Mouse (Mus musculus) CH12.LX (cell line): ENCODE results near the gene Tnik. TPM values are rescaled to one million over a fixed set of nuclear protein-coding genes. Genes with fewer than 3 reads are reported as not detected.

Experiments
- DNase-seq: peaks from one replicate; pipeline ENCODE4 v3.0.0-alpha.2; 2013; ENCODE audit errors: extremely low read depth
- H3K27ac ChIP-seq: 2 replicates; pipeline ENCODE4 v1.5.1; 2012; ENCODE audit warnings: low read depth, mild to moderate bottlenecking, control low read depth, moderate library complexity; ENCODE audit not compliant: insufficient read depth
- H3K27me3 ChIP-seq: replicated peaks from 2 replicates; pipeline ENCODE3; 2012; ENCODE audit warnings: inconsistent platforms
- H3K36me3 ChIP-seq, 2 experiments: replicated peaks in 1 of 2; 2 replicates each; pipeline versions ENCODE3 to v1.6.1; 2012; ENCODE audit warnings: inconsistent platforms in 1 of 2, low read length in 1 of 2, mild to moderate bottlenecking in 1 of 2, mixed read lengths in 1 of 2, moderate library complexity in 1 of 2; ENCODE audit not compliant: control insufficient read depth in 1 of 2, insufficient read depth in 1 of 2
- H3K4me1 ChIP-seq, 2 experiments: 2 replicates each; pipeline ENCODE4 v1.6.1; 2012; ENCODE audit warnings: inconsistent platforms in 1 of 2, moderate library complexity in 1 of 2; ENCODE audit not compliant: insufficient read depth in 2 of 2, control insufficient read depth in 1 of 2
- H3K4me2 ChIP-seq: 2 replicates; pipeline ENCODE4 v1.6.1; 2012; ENCODE audit warnings: low read depth, mild to moderate bottlenecking, control low read depth; ENCODE audit not compliant: poor library complexity, insufficient read depth, severe bottlenecking
- H3K4me3 ChIP-seq, 3 experiments: fragments of 150-350 bp in 1 of 3; sonication (generic) in 1 of 3; replicated peaks in 1 of 3; 2 replicates each; pipeline versions ENCODE3 to v1.5.1; 2011 to 2012; ENCODE audit warnings: low read depth in 2 of 3, low read length in 2 of 3, mild to moderate bottlenecking in 2 of 3, moderate library complexity in 2 of 3, control low read depth in 1 of 3, improper control_type of control experiment in 1 of 3, inconsistent platforms in 1 of 3, mixed read lengths in 1 of 3; ENCODE audit not compliant: poor library complexity in 1 of 3
- H3K79me2 ChIP-seq: replicated peaks from 2 replicates; pipeline ENCODE4 v1.6.1; 2012; ENCODE audit warnings: mild to moderate bottlenecking, moderate library complexity; ENCODE audit not compliant: control insufficient read depth, poor library complexity, insufficient read depth, severe bottlenecking; ENCODE audit errors: extremely low read depth
- H3K9ac ChIP-seq: 2 replicates; pipeline ENCODE4 v1.6.1; 2012; ENCODE audit warnings: low read depth, mild to moderate bottlenecking, control low read depth, moderate library complexity; ENCODE audit not compliant: insufficient read depth
- H3K9me3 ChIP-seq: replicated peaks from 2 replicates; pipeline ENCODE3; 2012; ENCODE audit warnings: low read length, inconsistent platforms, mixed read lengths
- BHLHE40 ChIP-seq: IDR thresholded peaks from 2 replicates; pipeline ENCODE4 v1.6.1; 2011; ENCODE audit warnings: mild to moderate bottlenecking, low read depth, low read length, improper control_type of control experiment
- CTCF ChIP-seq, 2 experiments: IDR thresholded peaks in 1 of 2; conservative IDR thresholded peaks in 1 of 2; 2 replicates each; pipeline ENCODE4 v1.5.1; 2011 to 2012; ENCODE audit warnings: low read depth in 2 of 2, low read length in 2 of 2, improper control_type of control experiment in 1 of 2, inconsistent platforms in 1 of 2, mild to moderate bottlenecking in 1 of 2, moderate library complexity in 1 of 2
- ELF1 ChIP-seq: IDR thresholded peaks from 2 replicates; pipeline ENCODE4 v1.6.1; 2014; ENCODE audit warnings: low read depth, mild to moderate bottlenecking, inconsistent platforms, low read length, improper control_type of control experiment
- GABPA ChIP-seq: IDR thresholded peaks from 2 replicates; pipeline ENCODE4 v1.6.1; 2012; ENCODE audit warnings: low read depth, low read length, improper control_type of control experiment, inconsistent platforms; ENCODE audit not compliant: insufficient replicate concordance
- HCFC1 ChIP-seq: IDR thresholded peaks from 2 replicates; pipeline ENCODE4 v1.6.1; 2012; ENCODE audit warnings: low read depth, mild to moderate bottlenecking, inconsistent platforms, low read length, improper control_type of control experiment
- JUN ChIP-seq: IDR thresholded peaks from 2 replicates; pipeline ENCODE4 v1.6.1; 2011; ENCODE audit warnings: low read depth, mild to moderate bottlenecking, low read length, improper control_type of control experiment, moderate library complexity; ENCODE audit not compliant: insufficient read depth
- JUND ChIP-seq: conservative IDR thresholded peaks from 2 replicates; pipeline ENCODE4 v1.6.1; 2011; ENCODE audit warnings: low read depth, low read length, improper control_type of control experiment
- KAT2A ChIP-seq: IDR thresholded peaks from 2 replicates; pipeline ENCODE4 v1.6.1; 2012; ENCODE audit warnings: low read length, improper control_type of control experiment, inconsistent platforms; ENCODE audit not compliant: insufficient replicate concordance
- MEF2A ChIP-seq: IDR thresholded peaks from 2 replicates; pipeline ENCODE4 v1.6.1; 2014; ENCODE audit warnings: low read depth, mild to moderate bottlenecking, inconsistent platforms, low read length, improper control_type of control experiment, borderline replicate concordance
- NRF1 ChIP-seq: IDR thresholded peaks from 2 replicates; pipeline ENCODE4 v1.6.1; 2014; ENCODE audit warnings: low read depth, mild to moderate bottlenecking, inconsistent platforms, low read length, improper control_type of control experiment, moderate library complexity
- PAX5 ChIP-seq: IDR thresholded peaks from 2 replicates; pipeline ENCODE4 v1.6.1; 2012; ENCODE audit warnings: low read length, inconsistent platforms, mixed read lengths
- POLR2A ChIP-seq: IDR thresholded peaks from 2 replicates; pipeline ENCODE4 v1.6.1; 2011; ENCODE audit warnings: low read depth, mild to moderate bottlenecking, improper control_type of control experiment, low read length
- RCOR1 ChIP-seq: conservative IDR thresholded peaks from 2 replicates; pipeline ENCODE4 v1.6.1; 2012; ENCODE audit warnings: low read depth, mild to moderate bottlenecking, inconsistent platforms, low read length, improper control_type of control experiment
- TBP ChIP-seq: conservative IDR thresholded peaks from 2 replicates; pipeline ENCODE4 v1.6.1; 2011; ENCODE audit warnings: low read depth, low read length, improper control_type of control experiment
- TCF12 ChIP-seq: IDR thresholded peaks from 2 replicates; pipeline ENCODE4 v1.6.1; 2014; ENCODE audit warnings: low read depth, mild to moderate bottlenecking, inconsistent platforms, low read length, improper control_type of control experiment
- USF1 ChIP-seq: IDR thresholded peaks from 2 replicates; pipeline ENCODE4 v1.6.1; 2014; ENCODE audit warnings: low read depth, mild to moderate bottlenecking, inconsistent platforms, low read length, improper control_type of control experiment
- ZC3H11A ChIP-seq: IDR thresholded peaks from 2 replicates; pipeline ENCODE4 v1.6.1; 2012; ENCODE audit warnings: low read depth, mild to moderate bottlenecking, inconsistent platforms, low read length, improper control_type of control experiment
- ZMIZ1 ChIP-seq: IDR thresholded peaks from 2 replicates; pipeline ENCODE4 v1.6.1; 2012; ENCODE audit warnings: low read depth, mild to moderate bottlenecking, inconsistent platforms, low read length, improper control_type of control experiment
- ZNF384 ChIP-seq: IDR thresholded peaks from 2 replicates; pipeline ENCODE4 v1.6.1; 2012; ENCODE audit warnings: low read depth, low read length, improper control_type of control experiment, inconsistent platforms
- dilution Hi-C: fragments of 300-500 bp; cut with MboI; formaldehyde crosslinking; loops from 2 replicates; pipeline ENCODE4 v1.14.3; 2020; ENCODE audit warnings: low sequenced_read_pairs; ENCODE audit not compliant: extremely low pct_unique_long_range_greater_than_20kb, extremely low pct_ligation_motif_present
- in situ Hi-C: fragments of 300-500 bp; cut with MboI; formaldehyde crosslinking; loops from 3 replicates; pipeline ENCODE4 v1.14.3; 2019; ENCODE audit warnings: low sequenced_read_pairs, low pct_ligation_motif_present, low pct_unique_long_range_greater_than_20kb, mixed read lengths
- polyA plus RNA-seq: library from polyadenylated mRNA; unstranded; fragments of >175 nt; gene quantifications from 2 replicates; pipeline ENCODE4 v1.2.1, GENCODE M21; 2012; ENCODE audit warnings: low read depth; ENCODE audit not compliant: insufficient read length
- total RNA-seq, 2 experiments: library from RNA; depleted of rRNA; stranded (reverse); fragments of 300-350 nt in 1 of 2; fragments of >200 nt in 1 of 2; gene quantifications; 2 replicates each; pipeline ENCODE4 v1.2.3; 2012 to 2014

The Tnik gene
- total and polyA plus RNA-seq, 3 experiments = 0.08 TPM; not detected in 2

DNA sequence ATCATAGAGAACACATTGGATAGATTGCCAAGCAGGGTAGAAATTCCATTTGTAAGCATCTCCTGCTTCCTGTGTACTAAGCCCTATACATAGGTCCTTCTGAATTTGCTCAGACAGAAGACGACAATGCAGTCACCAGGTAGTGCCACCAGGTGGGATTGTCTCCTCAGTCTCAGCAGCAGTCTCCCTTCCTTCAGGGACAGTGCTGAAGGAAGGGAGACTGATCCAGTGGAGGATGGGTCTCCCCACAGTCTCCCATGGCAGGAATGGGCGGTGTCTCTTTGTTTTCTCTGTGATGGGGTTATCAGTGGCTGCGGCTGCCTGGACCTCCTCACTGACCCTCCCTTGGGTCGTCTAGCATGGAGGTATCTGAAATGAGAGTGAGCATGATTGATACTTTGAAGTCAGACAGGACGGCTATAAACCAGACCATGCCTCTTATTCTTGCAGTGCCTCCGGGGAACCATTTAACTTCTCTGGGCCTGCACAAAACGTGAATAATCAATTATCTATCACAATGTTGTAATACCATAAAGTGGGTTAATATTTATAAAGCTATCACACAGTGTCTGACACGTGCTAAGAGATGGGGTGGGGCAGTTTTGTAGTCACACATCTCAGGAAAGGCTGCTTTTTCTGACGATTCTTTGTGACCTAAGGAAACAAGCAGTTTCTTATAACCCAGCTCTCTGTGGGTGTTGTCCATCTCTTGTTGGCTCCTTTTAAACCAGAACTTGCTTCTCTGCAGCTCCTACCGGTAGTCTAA, 285.1 kb downstream of the Tnik start:
- dilution Hi-C loops = no loop called here

DNA sequence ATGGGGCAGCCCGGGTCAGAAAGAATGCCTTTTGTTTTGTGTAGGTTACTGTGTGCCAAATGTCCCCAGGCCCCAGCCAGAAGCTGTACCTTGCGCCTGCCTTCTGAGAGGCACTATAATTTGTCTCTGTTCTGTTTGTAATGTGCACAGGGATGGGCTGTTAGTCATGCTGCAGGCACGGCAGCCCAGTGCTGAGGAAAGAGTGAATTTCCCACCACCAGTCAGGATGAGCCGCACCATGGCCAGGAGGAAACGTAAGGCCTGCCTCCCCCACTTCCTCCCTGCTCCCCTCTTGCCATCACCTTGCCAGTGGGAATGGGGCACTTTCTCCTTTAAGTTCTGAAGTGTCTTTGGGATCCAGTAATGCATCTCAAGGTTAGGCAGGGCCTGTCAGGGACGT, 286.4 kb downstream of the Tnik start:
- no peak overlapping the region for H3K4me2 ChIP-seq
- H3K4me3 ChIP-seq = no peak overlapping the region
- no peak overlapping the region for H3K9ac ChIP-seq
- dilution Hi-C loops (no loop called here), in situ Hi-C loops (no loop called here)
- TF ChIP-seq CTCF (conservative IDR thresholded peaks at IDR 0.05 in 1 of 2, IDR thresholded peaks at IDR 0.05 in 1 of 2; ENCODE audit: low read depth in 2 of 2, low read length in 2 of 2) = no peak
- no peak for TF ChIP-seq TBP
- TF ChIP-seq GABPA = no peak
- TF ChIP-seq ZMIZ1 = no peak
- no peak for TF ChIP-seq TCF12
- TF ChIP-seq NRF1 = no peak
- no peak for TF ChIP-seq RCOR1
- DNase-seq = no peak
- no peaks in the 10 kb centered on the region for H3K36me3 ChIP-seq
- no peak overlapping the region for H3K27ac ChIP-seq
- H3K4me1 ChIP-seq = no peaks in the 10 kb centered on the region
- peaks cover 61% of the 10 kb centered on the region for H3K9me3 ChIP-seq
- no peaks in the 10 kb centered on the region for H3K27me3 ChIP-seq
- no peaks in the 10 kb centered on the region for H3K79me2 ChIP-seq

More for the DNA sequence above, 285.1 kb downstream of the Tnik start:
- no peaks in the 10 kb centered on the region for H3K4me1 ChIP-seq
- no peaks in the 10 kb centered on the region for H3K27me3 ChIP-seq
- no peaks in the 10 kb centered on the region for H3K36me3 ChIP-seq
- in situ Hi-C loops = no loop called here
- peaks cover 66% of the 10 kb centered on the region for H3K9me3 ChIP-seq
- H3K4me2 ChIP-seq = no peak overlapping the region
- no peak overlapping the region for H3K27ac ChIP-seq
- H3K79me2 ChIP-seq = no peaks in the 10 kb centered on the region
- no peak overlapping the region for H3K4me3 ChIP-seq
- no peak for DNase-seq
- no peak overlapping the region for H3K9ac ChIP-seq
- TF ChIP-seq PAX5 (no peak), JUND (no peak), NRF1 (no peak), ZNF384 (no peak), KAT2A (no peak), HCFC1 (no peak), RCOR1 (no peak), ZC3H11A (no peak), TBP (no peak), JUN (no peak), ELF1 (no peak), USF1 (no peak), POLR2A (no peak), MEF2A (no peak), BHLHE40 (no peak)
